Mouse (Mus musculus): ENCODE measurements around the gene Prg2. TPM values are rescaled to one million over a fixed set of nuclear protein-coding genes. Genes with fewer than 3 reads are reported as not detected.
A peak's percentile ranks its signal among the peaks of the same experiment; 100 is the strongest.

The Prg2 gene
- polyA plus RNA-seq, 1 experiment from 2014 or later, result 0.16 TPM

GRCm38 (mm10) chr2:85026178-85026577 lies 45.9 kb downstream of the Prg2 start:
- Histone ChIP-seq H3K36me3 (ENCODE audit: control insufficient read depth, insufficient read depth, low read length) (no peaks in the 10 kb centered on the region), H3K27me3 (ENCODE audit: control insufficient read depth, insufficient read depth, low read length) (no peaks in the 10 kb centered on the region), H3K27ac (replicated peaks) (no peak overlapping the region), H3K4me2 (replicated peaks; ENCODE audit: low read depth) (no peak overlapping the region), H3K9me3 (ENCODE audit: control insufficient read depth, low read length) (no peaks in the 10 kb centered on the region), H3K4me3 (ENCODE audit: low read depth, low read length) (no peak overlapping the region), H3K4me1 (replicated peaks; ENCODE audit: control insufficient read depth, insufficient read depth) (no peaks in the 10 kb centered on the region), H3K9ac (ENCODE audit: low read length) (no peak overlapping the region)
- TF ChIP-seq CTCF (IDR thresholded peaks at IDR 0.05; ENCODE audit: low read depth) (no peak), EP300 (optimal IDR thresholded peaks at IDR 0.05) (no peak)
- WGBS, result 81% methylated on average over 3 of the region's 3 CpGs
- ATAC-seq (ENCODE audit: low FRiP score, low TSS enrichment) (no peak), DNase-seq (ENCODE audit: low spot score) (no peak)

- Histone ChIP-seq H3K4me3 (ENCODE audit: low read depth, low read length) (no peak overlapping the region), H3K27me3 (ENCODE audit: control insufficient read depth, insufficient read depth, low read length) (no peaks in the 10 kb centered on the region), H3K36me3 (ENCODE audit: control insufficient read depth, insufficient read depth, low read length) (no peaks in the 10 kb centered on the region), H3K4me2 (replicated peaks; ENCODE audit: low read depth) (no peak overlapping the region), H3K9me3 (ENCODE audit: control insufficient read depth, low read length) (no peaks in the 10 kb centered on the region), H3K27ac (replicated peaks) (no peak overlapping the region), H3K9ac (ENCODE audit: low read length) (no peak overlapping the region), H3K4me1 (replicated peaks; ENCODE audit: control insufficient read depth, insufficient read depth) (no peaks in the 10 kb centered on the region)
- DNase-seq (ENCODE audit: low spot score), result no peak
- no peak for TF ChIP-seq CTCF (IDR thresholded peaks at IDR 0.05; ENCODE audit: low read depth)
- WGBS, result 75% methylated on average over 5 of the region's 5 CpGs
- no peak for ATAC-seq (ENCODE audit: low FRiP score, low TSS enrichment)
Observed at GRCm38 (mm10) chr2:85027281-85027680, 47.0 kb downstream of the Prg2 start.

DNA sequence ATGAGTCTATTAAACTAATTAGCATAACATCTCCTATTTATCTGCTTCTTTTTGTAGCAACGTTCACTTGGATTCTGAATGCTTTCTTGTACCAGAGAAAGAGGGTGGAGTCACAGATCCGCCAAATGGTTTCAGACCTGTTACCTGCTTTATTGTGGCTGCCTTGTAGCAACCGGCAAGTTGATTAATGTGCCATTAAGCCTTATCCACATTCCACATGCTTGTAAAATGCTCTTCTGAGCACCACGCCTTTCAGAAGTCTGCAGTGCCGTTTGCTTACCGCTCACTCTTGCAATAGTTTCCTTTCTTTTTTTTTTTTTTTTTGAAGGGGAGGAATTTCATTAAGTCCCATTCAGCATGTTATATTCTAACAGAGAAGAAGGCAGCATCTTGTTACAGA lies 49.6 kb downstream of the Prg2 start:
- TF ChIP-seq EP300 (optimal IDR thresholded peaks at IDR 0.05) (no peak), CTCF (IDR thresholded peaks at IDR 0.05; ENCODE audit: low read depth) (no peak)
- Histone ChIP-seq H3K4me3 (ENCODE audit: low read depth, low read length) (no peak overlapping the region), H3K9ac (ENCODE audit: low read length) (no peak overlapping the region), H3K4me1 (replicated peaks; ENCODE audit: control insufficient read depth, insufficient read depth) (no peaks in the 10 kb centered on the region), H3K36me3 (ENCODE audit: control insufficient read depth, insufficient read depth, low read length) (no peaks in the 10 kb centered on the region), H3K27ac (replicated peaks) (no peak overlapping the region), H3K27me3 (ENCODE audit: control insufficient read depth, insufficient read depth, low read length) (no peaks in the 10 kb centered on the region), H3K4me2 (replicated peaks; ENCODE audit: low read depth) (no peak overlapping the region), H3K9me3 (ENCODE audit: control insufficient read depth, low read length) (no peaks in the 10 kb centered on the region)
- WGBS, result 18% methylated on average over 6 of the region's 6 CpGs
- ATAC-seq (ENCODE audit: low FRiP score, low TSS enrichment) (peak; percentile 34; the same call in 1 of the 2 replicates), DNase-seq (ENCODE audit: low spot score) (no peak)

- DNase-seq (ENCODE audit: low spot score) (no peak), ATAC-seq (ENCODE audit: low FRiP score, low TSS enrichment) (no peak)
- no peak overlapping the region for H3K4me3 ChIP-seq (ENCODE audit: low read depth, low read length)
- no peak overlapping the region for H3K4me2 ChIP-seq (replicated peaks; ENCODE audit: low read depth)
- 44% methylated on average over 6 of the region's 6 CpGs for WGBS
- H3K9me3 ChIP-seq (ENCODE audit: control insufficient read depth, low read length), result no peaks in the 10 kb centered on the region
- no peak overlapping the region for H3K27ac ChIP-seq (replicated peaks)
- no peaks in the 10 kb centered on the region for H3K36me3 ChIP-seq (ENCODE audit: control insufficient read depth, insufficient read depth, low read length)
- H3K4me1 ChIP-seq (replicated peaks; ENCODE audit: control insufficient read depth, insufficient read depth), result no peaks in the 10 kb centered on the region
- H3K9ac ChIP-seq (ENCODE audit: low read length), result no peak overlapping the region
- TF ChIP-seq EP300 (optimal IDR thresholded peaks at IDR 0.05) (no peak), CTCF (IDR thresholded peaks at IDR 0.05; ENCODE audit: low read depth) (no peak)
- no peaks in the 10 kb centered on the region for H3K27me3 ChIP-seq (ENCODE audit: control insufficient read depth, insufficient read depth, low read length)
Observed at GRCm38 (mm10) chr2:85030989-85031388, 50.7 kb downstream of the Prg2 start.

DNA sequence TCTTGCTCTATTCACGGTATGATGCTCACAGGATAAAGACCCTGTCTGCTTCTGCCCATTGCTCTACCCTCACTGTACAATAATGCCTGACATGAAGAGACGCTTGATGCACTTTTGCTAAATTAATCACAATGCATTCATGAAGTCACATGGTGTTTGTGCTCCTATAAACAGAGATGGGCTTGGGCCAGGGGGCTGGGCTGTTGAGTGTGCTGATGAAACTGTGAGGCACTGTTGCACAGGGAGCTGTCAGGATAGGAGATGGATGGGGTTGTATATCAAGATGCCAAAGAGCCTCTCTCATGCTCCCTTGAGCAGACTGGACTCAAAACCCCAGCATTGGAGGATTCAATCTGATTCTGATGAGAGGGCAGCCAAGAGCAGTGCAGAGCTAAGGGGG lies 52.9 kb downstream of the Prg2 start:
- ATAC-seq (ENCODE audit: low FRiP score, low TSS enrichment) (no peak), DNase-seq (ENCODE audit: low spot score) (no peak)
- no peak overlapping the region for H3K27ac ChIP-seq (replicated peaks)
- whole genome bisulfite sequencing, result 71% methylated on average over 2 of the region's 2 CpGs
- H3K4me3 ChIP-seq (ENCODE audit: low read depth, low read length), result no peak overlapping the region
- no peaks in the 10 kb centered on the region for H3K27me3 ChIP-seq (ENCODE audit: control insufficient read depth, insufficient read depth, low read length)
- H3K4me2 ChIP-seq (replicated peaks; ENCODE audit: low read depth), result no peak overlapping the region
- H3K9me3 ChIP-seq (ENCODE audit: control insufficient read depth, low read length), result no peaks in the 10 kb centered on the region
- no peak overlapping the region for H3K9ac ChIP-seq (ENCODE audit: low read length)
- no peak for TF ChIP-seq CTCF (IDR thresholded peaks at IDR 0.05; ENCODE audit: low read depth)
- TF ChIP-seq EP300 (optimal IDR thresholded peaks at IDR 0.05), result no peak
- H3K36me3 ChIP-seq (ENCODE audit: control insufficient read depth, insufficient read depth, low read length), result no peaks in the 10 kb centered on the region
- H3K4me1 ChIP-seq (replicated peaks; ENCODE audit: control insufficient read depth, insufficient read depth), result no peaks in the 10 kb centered on the region

Other genes starting within 250 kb of the Prg2 start
- 1.6 and 2.4 TPM in 2 replicates for gene Ypel4, start 246.4 kb upstream of the Prg2 start, polyA plus RNA-seq (2015; fragmentation: Nextera tagmentation; extraction: Ambion mirVana)
- gene Gm19426, start 236.8 kb upstream of the Prg2 start, polyA plus RNA-seq (2015; fragmentation: Nextera tagmentation; extraction: Ambion mirVana), result 3.8 and 3.9 TPM in 2 replicates
- gene Serping1, start 205.0 kb upstream of the Prg2 start, polyA plus RNA-seq (2015; fragmentation: Nextera tagmentation; extraction: Ambion mirVana), result 101 and 103 TPM in 2 replicates
- 27.6 and 28.6 TPM in 2 replicates for gene Ube2l6, start 181.6 kb upstream of the Prg2 start, polyA plus RNA-seq (2015; fragmentation: Nextera tagmentation; extraction: Ambion mirVana)
- gene Smtnl1, start 157.8 kb upstream of the Prg2 start, polyA plus RNA-seq (2015; fragmentation: Nextera tagmentation; extraction: Ambion mirVana), result 0.05 TPM in 1 of 2 replicates, not detected in the other
- gene Timm10, start 153.5 kb upstream of the Prg2 start, polyA plus RNA-seq (2015; fragmentation: Nextera tagmentation; extraction: Ambion mirVana), result 37.7 and 42.3 TPM in 2 replicates
- 5.1 and 5.4 TPM in 2 replicates for gene Slc43a1, start 141.6 kb upstream of the Prg2 start, polyA plus RNA-seq (2015; fragmentation: Nextera tagmentation; extraction: Ambion mirVana)
- gene Rtn4rl2, start 93.8 kb upstream of the Prg2 start, polyA plus RNA-seq (2015; fragmentation: Nextera tagmentation; extraction: Ambion mirVana), result 0.41 and 0.53 TPM in 2 replicates
- 14.3 and 16.5 TPM in 2 replicates for gene Slc43a3, start 43.9 kb upstream of the Prg2 start, polyA plus RNA-seq (2015; fragmentation: Nextera tagmentation; extraction: Ambion mirVana)
- not detected in 2 replicates for gene Prg3, start 7.8 kb downstream of the Prg2 start, polyA plus RNA-seq (2015; fragmentation: Nextera tagmentation; extraction: Ambion mirVana)
- 84.8 and 90.0 TPM in 2 replicates for gene Ssrp1, start 56.8 kb downstream of the Prg2 start, polyA plus RNA-seq (2015; fragmentation: Nextera tagmentation; extraction: Ambion mirVana)
- 0.62 and 0.73 TPM in 2 replicates for gene P2rx3, start 57.0 kb downstream of the Prg2 start, polyA plus RNA-seq (2015; fragmentation: Nextera tagmentation; extraction: Ambion mirVana)
- 32.9 and 34.0 TPM in 2 replicates for gene Tnks1bp1, start 67.6 kb downstream of the Prg2 start, polyA plus RNA-seq (2015; fragmentation: Nextera tagmentation; extraction: Ambion mirVana)
- gene Aplnr, start 155.8 kb downstream of the Prg2 start, polyA plus RNA-seq (2015; fragmentation: Nextera tagmentation; extraction: Ambion mirVana), result 25.1 and 28.0 TPM in 2 replicates
- gene Lrrc55, start 216.7 kb downstream of the Prg2 start, polyA plus RNA-seq (2015; fragmentation: Nextera tagmentation; extraction: Ambion mirVana), result 1.1 and 1.2 TPM in 2 replicates

Measured in stomach, postnatal 0 days (tissue).